8 mouse cellular contexts compared by ENCODE assay signal in genomic region chr17:32091364-32092240, GRCm38 (mm10). TPM values are rescaled to one million over a fixed set of nuclear protein-coding genes. Genes with fewer than 3 reads are reported as not detected.
DNase-seq lines count a peak whose midpoint lies in the region; ATAC-seq and TF ChIP-seq lines count a peak whose summit lies in the region.
"Not testable (repeated sequence)": the region's sequence is repeated elsewhere in the genome, so short reads cannot be mapped to it uniquely, and the experiment has no call there.

No protein-coding gene starts in this region.

- H3K9ac ChIP-seq in heart, embryonic 13.5 days = peak overlapping the region; percentile 41
- H3K9ac ChIP-seq in kidney, postnatal 0 days (ENCODE audit: low read depth, low read length) = peak overlapping the region; percentile 50; the same call in 1 of the 2 replicates
- peak overlapping the region; percentile 68 for H3K9ac ChIP-seq in liver, embryonic 11.5 days (ENCODE audit: low read depth, low read length)

- not testable (repeated sequence) for H3K9me3 ChIP-seq in heart, embryonic 13.5 days; kidney, postnatal 0 days (replicated peaks; ENCODE audit: low read length); liver, embryonic 11.5 days (ENCODE audit: control insufficient read depth, low read length)

- H3K27ac ChIP-seq in bone marrow, adult 2 months (ENCODE audit: control insufficient read depth, insufficient read depth, low read depth, low read length, poor library complexity) = not testable (repeated sequence)
- H3K27ac ChIP-seq in heart, embryonic 13.5 days (replicated peaks) = peak overlapping the region; percentile 8
- H3K27ac ChIP-seq in kidney, postnatal 0 days = peak overlapping the region; percentile 51
- peak overlapping the region; percentile 84 for H3K27ac ChIP-seq in liver, embryonic 11.5 days (ENCODE audit: low read depth, low read length)

- TF ChIP-seq POLR2A in bone marrow, adult 2 months (IDR thresholded peaks at IDR 0.05; ENCODE audit: borderline replicate concordance, control insufficient read depth, low read depth, low read length) = not testable (repeated sequence)

- 16% methylated on average over 15 of the region's 16 CpGs for WGBS in bone marrow, adult 2 months
- WGBS in heart, embryonic 13.5 days = 13% methylated on average over 16 of the region's 16 CpGs
- 3% methylated on average over 13 of the region's 16 CpGs for WGBS in kidney, postnatal 0 days
- 11% methylated on average over 14 of the region's 16 CpGs for WGBS in liver, embryonic 11.5 days

- not testable (repeated sequence) for H3K27me3 ChIP-seq in heart, embryonic 13.5 days (replicated peaks); kidney, postnatal 0 days (ENCODE audit: insufficient read depth, low read length); liver, embryonic 11.5 days (replicated peaks; ENCODE audit: control insufficient read depth, insufficient read depth, low read length)

- not testable (repeated sequence) for H3K4me1 ChIP-seq in bone marrow, adult 2 months (ENCODE audit: control insufficient read depth, insufficient read depth, low read length); kidney, postnatal 0 days (replicated peaks; ENCODE audit: insufficient read depth, low read length); liver, embryonic 11.5 days (replicated peaks; ENCODE audit: control insufficient read depth, insufficient read depth, low read length)
- H3K4me1 ChIP-seq in heart, embryonic 13.5 days = peaks cover 11% of the 10 kb centered on the region

- H3K4me3 ChIP-seq in bone marrow, adult 2 months (replicated peaks; ENCODE audit: control insufficient read depth, low read depth, low read length) = peak overlapping the region; percentile 64
- peak overlapping the region; percentile 37 for H3K4me3 ChIP-seq in heart, embryonic 13.5 days
- peak overlapping the region; percentile 32; the same call in 1 of the 2 replicates for H3K4me3 ChIP-seq in kidney, postnatal 0 days (replicated peaks; ENCODE audit: low read depth, low read length)
- H3K4me3 ChIP-seq in liver, embryonic 11.5 days (ENCODE audit: low read depth, low read length) = peak overlapping the region; percentile 40

- DNase-seq in 416B (ENCODE audit: low read depth) = peak; percentile 91
- DNase-seq in kidney, postnatal 0 days (ENCODE audit: low spot score) = peak; percentile 94
- DNase-seq in liver, embryonic 11.5 days (ENCODE audit: low spot score) = peak; percentile 90
- peak; percentile 86 to 87 for DNase-seq in spleen, postnatal 36 days (ENCODE audit: low spot score in 2 of 2)

- peak overlapping the region; percentile 63 for H3K4me2 ChIP-seq in heart, embryonic 13.5 days
- H3K4me2 ChIP-seq in kidney, postnatal 0 days (ENCODE audit: low read length) = peak overlapping the region; percentile 60
- H3K4me2 ChIP-seq in liver, embryonic 11.5 days = peak overlapping the region; percentile 68

- not testable (repeated sequence) for H3K36me3 ChIP-seq in heart, embryonic 13.5 days; kidney, postnatal 0 days (ENCODE audit: insufficient read depth, low read length); liver, embryonic 11.5 days (ENCODE audit: control insufficient read depth, insufficient read depth, low read length)

- peak; percentile 91 for ATAC-seq in erythroid progenitor cell, adult 5-6 weeks (replicated peaks; ENCODE audit: low FRiP score, poor library complexity, severe bottlenecking)
- peak; percentile 95 for ATAC-seq in heart, embryonic 13.5 days (ENCODE audit: extremely low read depth, insufficient number of reproducible peaks, low FRiP score, low TSS enrichment)
- ATAC-seq in kidney, postnatal 0 days (replicated peaks; ENCODE audit: low FRiP score, low read depth) = peak; percentile 93
- peak; percentile 93 for ATAC-seq in liver, embryonic 11.5 days (replicated peaks; ENCODE audit: low FRiP score)
- ATAC-seq in monocyte, adult 5-6 weeks (replicated peaks; ENCODE audit: insufficient number of reproducible peaks, low FRiP score, low TSS enrichment, poor library complexity, severe bottlenecking) = peak; percentile 95

- TF ChIP-seq CTCF in bone marrow, adult 2 months (IDR thresholded peaks at IDR 0.05; ENCODE audit: control insufficient read depth, insufficient read depth, low read length); kidney, postnatal 0 days (IDR thresholded peaks at IDR 0.05; ENCODE audit: low read depth): not testable (repeated sequence)

RNA-seq across cellular contexts. Expression of gene Hsf2bp, which starts 55.5 kb away (rescaled TPM):
- polyA plus RNA-seq in bone marrow, adult 2 months (2011; ENCODE audit: insufficient read depth, insufficient read length, low replicate concordance, missing spikeins) = 0.66 and 6.8 TPM in 2 replicates
- not detected in 2 replicates for total RNA-seq in erythroid progenitor cell, adult 5-6 weeks (2015; ENCODE audit: low replicate concordance)
- not detected in 2 replicates for total RNA-seq in erythroid progenitor cell, adult 5-6 weeks (2017; ENCODE audit: low replicate concordance)
- polyA plus RNA-seq in heart, embryonic 13.5 days (2015; fragmentation: Nextera tagmentation; extraction: Ambion mirVana) = 0.15 and 0.41 TPM in 2 replicates
- 2.9 and 3.1 TPM in 2 replicates for polyA plus RNA-seq in kidney, postnatal 0 days (2015; fragmentation: Nextera tagmentation; extraction: Ambion mirVana)
- polyA plus RNA-seq in liver, embryonic 11.5 days (2014; fragmentation: Nextera tagmentation; extraction: Ambion mirVana) = 0.40 and 0.64 TPM in 2 replicates
- total RNA-seq in monocyte, adult 5-6 weeks (2017) = not detected in 3 replicates

RNA-seq across cellular contexts. Expression of gene Rrp1b, which starts 55.7 kb away (rescaled TPM):
- 18.1 and 40.3 TPM in 2 replicates for polyA plus RNA-seq in bone marrow, adult 2 months (2011; ENCODE audit: insufficient read depth, insufficient read length, low replicate concordance, missing spikeins)
- total RNA-seq in erythroid progenitor cell, adult 5-6 weeks (2015; ENCODE audit: low replicate concordance) = 4.0 and 8.8 TPM in 2 replicates
- total RNA-seq in erythroid progenitor cell, adult 5-6 weeks (2017; ENCODE audit: low replicate concordance) = 1.5 and 5.4 TPM in 2 replicates
- polyA plus RNA-seq in heart, embryonic 13.5 days (2015; fragmentation: Nextera tagmentation; extraction: Ambion mirVana) = 34.8 and 42.1 TPM in 2 replicates
- polyA plus RNA-seq in kidney, postnatal 0 days (2015; fragmentation: Nextera tagmentation; extraction: Ambion mirVana) = 38.0 and 46.3 TPM in 2 replicates
- polyA plus RNA-seq in liver, embryonic 11.5 days (2014; fragmentation: Nextera tagmentation; extraction: Ambion mirVana) = 72.7 and 75.2 TPM in 2 replicates
- 45.7 to 57.2 TPM (median 48.0 TPM) in 3 replicates for total RNA-seq in monocyte, adult 5-6 weeks (2017)
